Mouse (Mus musculus): ENCODE measurements at regions not wholly inside any gene's neighbourhood (a gene's known extent, or its start where the extent isn't known, plus 50 kb on each side); places are given as distances from the start of the nearest gene placed in this dataset.
A peak's percentile ranks its signal among the peaks of the same experiment; 100 is the strongest.
"Not testable (repeated sequence)": the region's sequence is repeated elsewhere in the genome, so short reads cannot be mapped to it uniquely, and the experiment has no call there.

- DNase-seq (ENCODE audit: low spot score in 2 of 2) = no peak
These were observed 53.4 kb upstream of the Castor2 start for GRCm38 (mm10) chr5:134046086-134046485.

- not testable (repeated sequence) for DNase-seq (ENCODE audit: low spot score in 2 of 2)
These were observed 56.6 kb upstream of the Castor2 start for GRCm38 (mm10) chr5:134042938-134043337.

GRCm38 (mm10) chr5:134027316-134027966, 72.1 kb upstream of the Castor2 start:
- peak in 1 of 2 experiments; percentile 55 for DNase-seq (ENCODE audit: low spot score in 2 of 2)

GRCm38 (mm10) chr5:134019651-134020432, 79.7 kb upstream of the Castor2 start:
- no peak for DNase-seq (ENCODE audit: low spot score in 2 of 2)

- peak; percentile 44 to 77 for DNase-seq (ENCODE audit: low spot score in 2 of 2)
These were observed 85.0 kb upstream of the Castor2 start for GRCm38 (mm10) chr5:134014257-134015163.

GRCm38 (mm10) chr5:134013206-134013605, 86.3 kb upstream of the Castor2 start:
- no peak for DNase-seq (ENCODE audit: low spot score in 2 of 2)

- DNase-seq (ENCODE audit: low spot score in 2 of 2) = no peak
These were observed 89.7 kb upstream of the Castor2 start for GRCm38 (mm10) chr5:134009843-134010242.

- DNase-seq (ENCODE audit: low spot score in 2 of 2) = no peak
These were observed 92.3 kb upstream of the Castor2 start for GRCm38 (mm10) chr5:134007127-134007771.

GRCm38 (mm10) chr5:134006470-134007126, 92.9 kb upstream of the Castor2 start:
- DNase-seq (ENCODE audit: low spot score in 2 of 2) = peak; percentile 79 to 91

- no peak for DNase-seq (ENCODE audit: low spot score in 2 of 2)
These were observed 93.5 kb upstream of the Castor2 start for GRCm38 (mm10) chr5:134006001-134006400.

GRCm38 (mm10) chr5:134000100-134000499, 99.4 kb upstream of the Castor2 start:
- DNase-seq (ENCODE audit: low spot score in 2 of 2) = no peak

GRCm38 (mm10) chr5:133999698-134000097, 99.8 kb upstream of the Castor2 start:
- DNase-seq (ENCODE audit: low spot score in 2 of 2) = peak in 1 of 2 experiments; percentile 30

GRCm38 (mm10) chr5:133991994-133992393, 107.5 kb upstream of the Castor2 start:
- DNase-seq (ENCODE audit: low spot score in 2 of 2) = no peak

- DNase-seq (ENCODE audit: low spot score in 2 of 2) = peak in 1 of 2 experiments; percentile 37
These were observed 108.0 kb upstream of the Castor2 start for GRCm38 (mm10) chr5:133991556-133991955.

GRCm38 (mm10) chr5:133983249-133983966, 116.1 kb upstream of the Castor2 start:
- no peak for DNase-seq (ENCODE audit: low spot score in 2 of 2)

GRCm38 (mm10) chr5:133970421-133970914, 129.0 kb upstream of the Castor2 start:
- no peak for DNase-seq (ENCODE audit: low spot score in 2 of 2)

GRCm38 (mm10) chr5:133963301-133963700, 136.2 kb upstream of the Castor2 start:
- DNase-seq (ENCODE audit: low spot score in 2 of 2) = no peak

- no peak for DNase-seq (ENCODE audit: low spot score in 2 of 2)
These were observed 158.7 kb upstream of the Castor2 start for GRCm38 (mm10) chr5:133940841-133941240.

- no peak for DNase-seq (ENCODE audit: low spot score in 2 of 2)
These were observed 159.5 kb upstream of the Castor2 start for GRCm38 (mm10) chr5:133940030-133940429.
